Mouse (Mus musculus) stomach, postnatal 0 days (tissue): ENCODE data around the gene Lclat1.

Experiments used
- CTCF ChIP-seq: IDR thresholded peaks from 2 replicates; pipeline ENCODE4 v1.5.1; 2016; ENCODE audit warnings: antibody characterized with exemption, low read depth, mild to moderate bottlenecking, moderate library complexity
- EP300 ChIP-seq: optimal IDR thresholded peaks from 2 replicates; pipeline ENCODE3; 2016; ENCODE audit warnings: antibody characterized with exemption

- TF ChIP-seq CTCF (no peak), EP300 (no peak)
Measured at GRCm38 (mm10) chr17:73119150-73119549, 11.4 kb downstream of the Lclat1 start.
